Mouse (Mus musculus): ENCODE data around the gene Tns3. TPM values are rescaled to one million over a fixed set of nuclear protein-coding genes. Genes with fewer than 3 reads are reported as not detected.

The Tns3 gene
- total and polyA plus RNA-seq, 3 experiments: not detected

GRCm38 (mm10) chr11:8497136-8497535, 167.2 kb downstream of the Tns3 start (continued):
- no peak for TF ChIP-seq RCOR1 (IDR thresholded peaks at IDR 0.05; ENCODE audit: low read depth, low read length)

DNA sequence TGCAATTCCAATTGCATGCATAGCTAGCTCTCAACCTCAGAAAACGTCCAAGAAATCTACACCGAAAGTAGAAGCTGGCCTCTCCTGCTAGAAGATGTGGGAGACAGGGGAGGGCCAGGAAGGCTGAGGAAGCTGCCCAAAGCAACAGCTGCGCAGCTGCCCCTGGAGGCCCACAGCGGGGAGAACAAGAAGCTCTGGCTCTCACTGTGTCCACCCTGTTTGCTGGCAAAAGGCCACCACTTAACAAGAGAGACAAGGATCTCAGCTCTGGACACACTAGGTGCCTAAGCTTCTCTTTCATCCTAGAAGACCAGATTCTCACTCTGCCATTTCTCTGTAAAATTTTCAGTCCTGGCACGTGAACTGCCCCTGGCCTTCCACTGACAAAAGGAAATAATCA, 167.6 kb downstream of the Tns3 start:
- no peaks in the 10 kb centered on the region for H3K4me1 ChIP-seq (ENCODE audit: control insufficient read depth in 1 of 2, insufficient read depth in 2 of 2, low read length in 2 of 2)
- no peak overlapping the region for H3K9ac ChIP-seq (ENCODE audit: control insufficient read depth, low read depth, low read length, poor library complexity, severe bottlenecking)
- H3K79me2 ChIP-seq (ENCODE audit: control insufficient read depth, insufficient read depth, low read length, poor library complexity): no peaks in the 10 kb centered on the region
- no peak overlapping the region for H3K27ac ChIP-seq (ENCODE audit: control insufficient read depth, low read depth, low read length)
- H3K4me3 ChIP-seq (ENCODE audit: control insufficient read depth in 1 of 2, insufficient read depth in 1 of 2, low read depth in 2 of 2, low read length in 2 of 2): no peak overlapping the region
- no peaks in the 10 kb centered on the region for H3K36me3 ChIP-seq (ENCODE audit: control insufficient read depth in 1 of 2, insufficient read depth in 2 of 2, low read length in 2 of 2)
- H3K9me3 ChIP-seq (replicated peaks; ENCODE audit: insufficient read depth, low read length): no peaks in the 10 kb centered on the region
- TF ChIP-seq CTCF (IDR thresholded peaks at IDR 0.05 in 2 of 3, conservative IDR thresholded peaks at IDR 0.05 in 1 of 3; ENCODE audit: control insufficient read depth in 1 of 3, insufficient read depth in 1 of 3, low read depth in 2 of 3, low read length in 3 of 3, poor library complexity in 1 of 3, severe bottlenecking in 1 of 3) (no peak), MYB (IDR thresholded peaks at IDR 0.05; ENCODE audit: low read depth, low read length) (no peak), USF1 (IDR thresholded peaks at IDR 0.05; ENCODE audit: low read depth, low read length) (no peak)
- H3K27me3 ChIP-seq (ENCODE audit: control insufficient read depth in 1 of 2, insufficient read depth in 2 of 2, low read length in 2 of 2): no peaks in the 10 kb centered on the region
- DNase-seq (ENCODE audit: low read depth, low spot score): no peak

DNA sequence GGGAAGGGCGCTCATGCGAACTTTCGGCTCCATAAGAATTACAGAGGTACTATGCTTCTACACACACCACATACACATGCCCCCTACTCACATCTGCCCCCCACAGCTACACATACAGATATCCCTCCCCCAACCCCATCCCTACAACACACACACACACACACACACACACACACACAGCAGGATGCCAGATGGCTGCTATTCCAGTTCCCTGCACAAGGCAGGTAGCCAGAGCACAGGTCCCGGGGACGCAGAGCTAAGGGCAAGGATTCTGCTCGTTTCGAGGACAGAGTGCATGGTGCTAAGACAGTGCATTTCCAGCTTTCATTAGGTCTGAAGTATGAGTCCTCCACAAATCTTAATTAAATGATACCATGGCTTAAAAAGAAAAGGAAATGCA, 168.5 kb downstream of the Tns3 start:
- H3K36me3 ChIP-seq (ENCODE audit: control insufficient read depth in 1 of 2, insufficient read depth in 2 of 2, low read length in 2 of 2): no peaks in the 10 kb centered on the region
- TF ChIP-seq MXI1 (IDR thresholded peaks at IDR 0.05; ENCODE audit: low read depth, low read length) (no peak), EP300 (IDR thresholded peaks at IDR 0.05; ENCODE audit: low read depth in 1 of 2, low read length in 2 of 2) (no peak), KAT2A (conservative IDR thresholded peaks at IDR 0.05; ENCODE audit: low read depth, low read length) (no peak), TAL1 (IDR thresholded peaks at IDR 0.05; ENCODE audit: low read length) (no peak), RCOR1 (IDR thresholded peaks at IDR 0.05; ENCODE audit: low read depth, low read length) (no peak), GATA1 (IDR thresholded peaks at IDR 0.05; ENCODE audit: low read depth, low read length) (no peak), MEF2A (IDR thresholded peaks at IDR 0.05; ENCODE audit: extremely low read depth, insufficient replicate concordance, low read depth, low read length, poor library complexity, severe bottlenecking) (no peak), ZKSCAN1 (IDR thresholded peaks at IDR 0.05; ENCODE audit: low read depth, low read length) (no peak), POLR2AphosphoS5 (IDR thresholded peaks at IDR 0.05; ENCODE audit: borderline replicate concordance, low read depth, low read length) (no peak), JUND (IDR thresholded peaks at IDR 0.05; ENCODE audit: low read depth, low read length) (no peak), USF1 (IDR thresholded peaks at IDR 0.05; ENCODE audit: low read depth, low read length) (no peak), CHD1 (IDR thresholded peaks at IDR 0.05; ENCODE audit: low read depth, low read length) (no peak), NRF1 (IDR thresholded peaks at IDR 0.05; ENCODE audit: insufficient read depth, low read depth, low read length, poor library complexity, severe bottlenecking) (no peak), TCF12 (IDR thresholded peaks at IDR 0.05; ENCODE audit: low read depth, low read length) (no peak), SIN3A (IDR thresholded peaks at IDR 0.05; ENCODE audit: low read length) (no peak), UBTF (IDR thresholded peaks at IDR 0.05; ENCODE audit: borderline replicate concordance, insufficient read depth, low read depth, low read length) (no peak), MYC (IDR thresholded peaks at IDR 0.05; ENCODE audit: low read depth, low read length) (no peak), MAZ (IDR thresholded peaks at IDR 0.05; ENCODE audit: low read depth, low read length) (no peak), NELFE (IDR thresholded peaks at IDR 0.05; ENCODE audit: low read depth, low read length) (no peak)
- no peak for DNase-seq (ENCODE audit: low read depth, low spot score)
- no peaks in the 10 kb centered on the region for H3K79me2 ChIP-seq (ENCODE audit: control insufficient read depth, insufficient read depth, low read length, poor library complexity)
- H3K4me1 ChIP-seq (ENCODE audit: control insufficient read depth in 1 of 2, insufficient read depth in 2 of 2, low read length in 2 of 2): no peaks in the 10 kb centered on the region
- H3K27me3 ChIP-seq (ENCODE audit: control insufficient read depth in 1 of 2, insufficient read depth in 2 of 2, low read length in 2 of 2): no peaks in the 10 kb centered on the region
- H3K4me3 ChIP-seq (ENCODE audit: control insufficient read depth in 1 of 2, insufficient read depth in 1 of 2, low read depth in 2 of 2, low read length in 2 of 2): no peak overlapping the region
- H3K27ac ChIP-seq (ENCODE audit: control insufficient read depth, low read depth, low read length): no peak overlapping the region
- H3K9me3 ChIP-seq (replicated peaks; ENCODE audit: insufficient read depth, low read length): no peaks in the 10 kb centered on the region
- no peak overlapping the region for H3K9ac ChIP-seq (ENCODE audit: control insufficient read depth, low read depth, low read length, poor library complexity, severe bottlenecking)

All from MEL (cell line).